Mouse (Mus musculus): Measurements from ENCODE around the gene Psmc6. TPM values are rescaled to one million over a fixed set of nuclear protein-coding genes. Genes with fewer than 3 reads are reported as not detected.
A peak's percentile ranks its signal among the peaks of the same experiment; 100 is the strongest.

Gene Psmc6
- polyA plus RNA-seq, 1 experiment from 2014 or later = 198 TPM

GRCm38 (mm10) chr14:45325471-45325870 is 4.1 kb upstream of the Psmc6 start:
- no peaks in the 10 kb centered on the region for H3K4me1 ChIP-seq (ENCODE audit: control insufficient read depth, insufficient read depth, low read length)
- no peak overlapping the region for H3K4me2 ChIP-seq (replicated peaks; ENCODE audit: low read depth, low read length)
- H3K9me3 ChIP-seq (ENCODE audit: control insufficient read depth, low read length) = no peaks in the 10 kb centered on the region
- H3K9ac ChIP-seq (ENCODE audit: low read depth, low read length) = no peak overlapping the region
- H3K27me3 ChIP-seq (ENCODE audit: control insufficient read depth, insufficient read depth, low read length) = no peaks in the 10 kb centered on the region
- H3K27ac ChIP-seq (ENCODE audit: low read depth, low read length) = no peak overlapping the region
- H3K4me3 ChIP-seq (ENCODE audit: low read length) = no peak overlapping the region
- H3K36me3 ChIP-seq (ENCODE audit: control insufficient read depth, insufficient read depth, low read length) = no peaks in the 10 kb centered on the region
- ATAC-seq (ENCODE audit: low FRiP score, low TSS enrichment) = no peak

- peaks cover 14% of the 10 kb centered on the region for H3K36me3 ChIP-seq (ENCODE audit: control insufficient read depth, insufficient read depth, low read length)
- WGBS = 90% methylated on average over 4 of the region's 4 CpGs
Observed at GRCm38 (mm10) chr14:45328072-45328713, 1.4 kb upstream of the Psmc6 start.

GRCm38 (mm10) chr14:45329018-45329588 is 485 bp upstream of the Psmc6 start:
- Histone ChIP-seq H3K27me3 (ENCODE audit: control insufficient read depth, insufficient read depth, low read length) (no peaks in the 10 kb centered on the region), H3K4me2 (replicated peaks; ENCODE audit: low read depth, low read length) (peak overlapping the region; percentile 46), H3K9ac (ENCODE audit: low read depth, low read length) (no peak overlapping the region), H3K4me1 (ENCODE audit: control insufficient read depth, insufficient read depth, low read length) (peaks cover 4% of the 10 kb centered on the region; the same call in 1 of the 2 replicates), H3K27ac (ENCODE audit: low read depth, low read length) (no peak overlapping the region), H3K36me3 (ENCODE audit: control insufficient read depth, insufficient read depth, low read length) (peaks cover 21% of the 10 kb centered on the region), H3K9me3 (ENCODE audit: control insufficient read depth, low read length) (no peaks in the 10 kb centered on the region), H3K4me3 (ENCODE audit: low read length) (peak overlapping the region; percentile 83)
- peak; percentile 9 for ATAC-seq (ENCODE audit: low FRiP score, low TSS enrichment)
- 11% methylated on average over 8 of the region's 8 CpGs for WGBS

More at GRCm38 (mm10) chr14:45328072-45328713, 1.4 kb upstream of the Psmc6 start:
- Histone ChIP-seq H3K9ac (ENCODE audit: low read depth, low read length) (no peak overlapping the region), H3K4me3 (ENCODE audit: low read length) (no peak overlapping the region), H3K27me3 (ENCODE audit: control insufficient read depth, insufficient read depth, low read length) (no peaks in the 10 kb centered on the region), H3K4me1 (ENCODE audit: control insufficient read depth, insufficient read depth, low read length) (peaks cover 4% of the 10 kb centered on the region; the same call in 1 of the 2 replicates), H3K4me2 (replicated peaks; ENCODE audit: low read depth, low read length) (no peak overlapping the region), H3K27ac (ENCODE audit: low read depth, low read length) (no peak overlapping the region), H3K9me3 (ENCODE audit: control insufficient read depth, low read length) (no peaks in the 10 kb centered on the region)
- ATAC-seq (ENCODE audit: low FRiP score, low TSS enrichment) = no peak

GRCm38 (mm10) chr14:45350931-45351859 is 21.6 kb downstream of the Psmc6 start, which contains the start of gene Styx:
Gene Styx (plus strand): TSS chr14:45351093.
- WGBS = under 1% methylated on average over 74 of the region's 93 CpGs
- H3K4me2 ChIP-seq (replicated peaks; ENCODE audit: low read depth, low read length) = peak within 1 kb of the TSS; percentile 61
- H3K36me3 ChIP-seq (ENCODE audit: control insufficient read depth, insufficient read depth, low read length) = peaks cover 26% of the 10 kb centered on the region
- H3K4me1 ChIP-seq (ENCODE audit: control insufficient read depth, insufficient read depth, low read length) = peaks cover 7% of the 10 kb centered on the region
- peak within 1 kb of the TSS; percentile 68 for H3K27ac ChIP-seq (ENCODE audit: low read depth, low read length)
- ATAC-seq (ENCODE audit: low FRiP score, low TSS enrichment) = peak; percentile 98
- no peaks in the 10 kb centered on the region for H3K27me3 ChIP-seq (ENCODE audit: control insufficient read depth, insufficient read depth, low read length)
- peak within 1 kb of the TSS; percentile 64 for H3K9ac ChIP-seq (ENCODE audit: low read depth, low read length)
- no peaks in the 10 kb centered on the region for H3K9me3 ChIP-seq (ENCODE audit: control insufficient read depth, low read length)
- H3K4me3 ChIP-seq (ENCODE audit: low read length) = peak within 1 kb of the TSS; percentile 79

GRCm38 (mm10) chr14:45364211-45365195 is 34.9 kb downstream of the Psmc6 start:
- no peak overlapping the region for H3K4me2 ChIP-seq (replicated peaks; ENCODE audit: low read depth, low read length)
- peaks cover 4% of the 10 kb centered on the region for H3K36me3 ChIP-seq (ENCODE audit: control insufficient read depth, insufficient read depth, low read length)
- H3K27me3 ChIP-seq (ENCODE audit: control insufficient read depth, insufficient read depth, low read length) = no peaks in the 10 kb centered on the region
- no peak overlapping the region for H3K9ac ChIP-seq (ENCODE audit: low read depth, low read length)
- H3K4me1 ChIP-seq (ENCODE audit: control insufficient read depth, insufficient read depth, low read length) = no peaks in the 10 kb centered on the region
- no peak overlapping the region for H3K4me3 ChIP-seq (ENCODE audit: low read length)
- no peaks in the 10 kb centered on the region for H3K9me3 ChIP-seq (ENCODE audit: control insufficient read depth, low read length)
- ATAC-seq (ENCODE audit: low FRiP score, low TSS enrichment) = no peak
- 94% methylated on average over 16 of the region's 16 CpGs for WGBS
- no peak overlapping the region for H3K27ac ChIP-seq (ENCODE audit: low read depth, low read length)

- WGBS = 87% methylated on average over 6 of the region's 6 CpGs
- no peak overlapping the region for H3K9ac ChIP-seq (ENCODE audit: low read depth, low read length)
- H3K4me1 ChIP-seq (ENCODE audit: control insufficient read depth, insufficient read depth, low read length) = no peaks in the 10 kb centered on the region
- H3K9me3 ChIP-seq (ENCODE audit: control insufficient read depth, low read length) = no peaks in the 10 kb centered on the region
- no peak overlapping the region for H3K4me2 ChIP-seq (replicated peaks; ENCODE audit: low read depth, low read length)
- no peak overlapping the region for H3K27ac ChIP-seq (ENCODE audit: low read depth, low read length)
- no peak overlapping the region for H3K4me3 ChIP-seq (ENCODE audit: low read length)
- no peak for ATAC-seq (ENCODE audit: low FRiP score, low TSS enrichment)
- no peaks in the 10 kb centered on the region for H3K27me3 ChIP-seq (ENCODE audit: control insufficient read depth, insufficient read depth, low read length)
- H3K36me3 ChIP-seq (ENCODE audit: control insufficient read depth, insufficient read depth, low read length) = peaks cover 11% of the 10 kb centered on the region
Observed at GRCm38 (mm10) chr14:45365196-45365587, 35.6 kb downstream of the Psmc6 start.

- Histone ChIP-seq H3K27ac (ENCODE audit: low read depth, low read length) (no peak overlapping the region), H3K4me3 (ENCODE audit: low read length) (no peak overlapping the region), H3K4me2 (replicated peaks; ENCODE audit: low read depth, low read length) (no peak overlapping the region), H3K36me3 (ENCODE audit: control insufficient read depth, insufficient read depth, low read length) (peaks cover 32% of the 10 kb centered on the region), H3K27me3 (ENCODE audit: control insufficient read depth, insufficient read depth, low read length) (no peaks in the 10 kb centered on the region), H3K9ac (ENCODE audit: low read depth, low read length) (no peak overlapping the region), H3K9me3 (ENCODE audit: control insufficient read depth, low read length) (no peaks in the 10 kb centered on the region), H3K4me1 (ENCODE audit: control insufficient read depth, insufficient read depth, low read length) (no peaks in the 10 kb centered on the region)
- WGBS = 62% methylated on average over 3 of the region's 3 CpGs
- no peak for ATAC-seq (ENCODE audit: low FRiP score, low TSS enrichment)
Observed at GRCm38 (mm10) chr14:45378771-45379170, 49.2 kb downstream of the Psmc6 start.

- Histone ChIP-seq H3K4me2 (replicated peaks; ENCODE audit: low read depth, low read length) (no peak overlapping the region), H3K27me3 (ENCODE audit: control insufficient read depth, insufficient read depth, low read length) (no peaks in the 10 kb centered on the region), H3K4me1 (ENCODE audit: control insufficient read depth, insufficient read depth, low read length) (no peaks in the 10 kb centered on the region), H3K36me3 (ENCODE audit: control insufficient read depth, insufficient read depth, low read length) (peaks cover 32% of the 10 kb centered on the region), H3K27ac (ENCODE audit: low read depth, low read length) (no peak overlapping the region), H3K9me3 (ENCODE audit: control insufficient read depth, low read length) (no peaks in the 10 kb centered on the region), H3K4me3 (ENCODE audit: low read length) (no peak overlapping the region), H3K9ac (ENCODE audit: low read depth, low read length) (no peak overlapping the region)
- ATAC-seq (ENCODE audit: low FRiP score, low TSS enrichment) = no peak
- WGBS = 92% methylated on average over 6 of the region's 6 CpGs
Observed at GRCm38 (mm10) chr14:45380756-45381155, 51.2 kb downstream of the Psmc6 start.
